Mouse (Mus musculus) bone marrow, adult 2 months (tissue): ENCODE results near the gene Gcn1l1. TPM values are rescaled to one million over a fixed set of nuclear protein-coding genes. Genes with fewer than 3 reads are reported as not detected.

Experiments used
- H3K27ac ChIP-seq: fragments of 200-500 bp; 2 replicates; pipeline ENCODE4 v1.5.1; 2012; ENCODE audit warnings: low read depth, mild to moderate bottlenecking, control low read depth, inconsistent platforms, low read length; ENCODE audit not compliant: control insufficient read depth, poor library complexity, insufficient read depth
- H3K4me1 ChIP-seq: fragments of 200-500 bp; 2 replicates; pipeline ENCODE4 v1.6.1; 2011; ENCODE audit warnings: low read length; ENCODE audit not compliant: control insufficient read depth, insufficient read depth
- H3K4me3 ChIP-seq: fragments of 200-500 bp; replicated peaks from 2 replicates; pipeline ENCODE3; 2011; ENCODE audit warnings: mild to moderate bottlenecking, low read depth, low read length, control low read depth; ENCODE audit not compliant: control insufficient read depth
- CTCF ChIP-seq: fragments of 200-500 bp; IDR thresholded peaks from 2 replicates; pipeline ENCODE4 v1.5.1; 2011; ENCODE audit warnings: low read length, control low read depth; ENCODE audit not compliant: control insufficient read depth, insufficient read depth
- POLR2A ChIP-seq: fragments of 200-500 bp; IDR thresholded peaks from 2 replicates; pipeline ENCODE4 v1.6.1; 2011; ENCODE audit warnings: low read depth, mild to moderate bottlenecking, control low read depth, low read length, borderline replicate concordance; ENCODE audit not compliant: control insufficient read depth
- WGBS: fragments of 180-500 bp; shearing (Covaris S2); methylation state at CpG from one replicate; pipeline ENCODE4 v1.1.7; 2018; 5-methylcytosine and 5-hydroxymethylcytosine counted together
- polyA plus RNA-seq: library from polyadenylated mRNA; stranded (reverse); fragments of >200 nt; gene quantifications from 2 replicates; pipeline ENCODE4 v1.2.4, GENCODE M21; 2011; ENCODE audit warnings: low replicate concordance; ENCODE audit not compliant: missing spikeins, insufficient read depth, insufficient read length

The Gcn1l1 gene
- polyA plus RNA-seq, 1 experiment: 38.4 TPM

GRCm38 (mm10) chr5:115656677-115657076, 91.6 kb downstream of the Gcn1l1 start:
- no peak overlapping the region for H3K27ac ChIP-seq
- H3K4me3 ChIP-seq: no peak overlapping the region
- H3K4me1 ChIP-seq: no peaks in the 10 kb centered on the region; the same call in 1 of the 2 replicates
- TF ChIP-seq POLR2A: no peak
- TF ChIP-seq CTCF: no peak
- 56% methylated on average over 6 of the region's 6 CpGs for WGBS

- no peak overlapping the region for H3K4me3 ChIP-seq
- H3K27ac ChIP-seq: no peak overlapping the region
- H3K4me1 ChIP-seq: no peaks in the 10 kb centered on the region
- 70% methylated on average over 1 of the region's 1 CpGs for WGBS
- TF ChIP-seq POLR2A: no peak
- no peak for TF ChIP-seq CTCF
Observed at GRCm38 (mm10) chr5:115657234-115657633, 92.2 kb downstream of the Gcn1l1 start.

- WGBS: 75% methylated on average over 6 of the region's 6 CpGs
- Histone ChIP-seq H3K27ac (no peak overlapping the region), H3K4me3 (no peak overlapping the region), H3K4me1 (no peaks in the 10 kb centered on the region)
- TF ChIP-seq CTCF (no peak), POLR2A (no peak)
Observed at GRCm38 (mm10) chr5:115658352-115658751, 93.3 kb downstream of the Gcn1l1 start.

- TF ChIP-seq POLR2A (no peak), CTCF (no peak)
- Histone ChIP-seq H3K27ac (no peak overlapping the region), H3K4me3 (no peak overlapping the region), H3K4me1 (no peaks in the 10 kb centered on the region)
- 87% methylated on average over 22 of the region's 22 CpGs for WGBS
Observed at GRCm38 (mm10) chr5:115662658-115663057, 97.6 kb downstream of the Gcn1l1 start.

GRCm38 (mm10) chr5:115666366-115667065, 101.5 kb downstream of the Gcn1l1 start:
- Histone ChIP-seq H3K4me1 (no peaks in the 10 kb centered on the region), H3K4me3 (no peak overlapping the region), H3K27ac (no peak overlapping the region)
- 81% methylated on average over 8 of the region's 8 CpGs for WGBS
- no peak for TF ChIP-seq CTCF
- TF ChIP-seq POLR2A: no peak

GRCm38 (mm10) chr5:115667210-115667609, 102.2 kb downstream of the Gcn1l1 start:
- no peaks in the 10 kb centered on the region for H3K4me1 ChIP-seq
- no peak overlapping the region for H3K27ac ChIP-seq
- 89% methylated on average over 8 of the region's 8 CpGs for WGBS
- H3K4me3 ChIP-seq: no peak overlapping the region
- TF ChIP-seq CTCF (no peak), POLR2A (no peak)

GRCm38 (mm10) chr5:115667894-115668293, 102.8 kb downstream of the Gcn1l1 start:
- WGBS: 74% methylated on average over 7 of the region's 7 CpGs
- no peaks in the 10 kb centered on the region for H3K4me1 ChIP-seq
- no peak overlapping the region for H3K4me3 ChIP-seq
- TF ChIP-seq CTCF (no peak), POLR2A (no peak)
- H3K27ac ChIP-seq: no peak overlapping the region

GRCm38 (mm10) chr5:115668986-115669385, 103.9 kb downstream of the Gcn1l1 start:
- no peak overlapping the region for H3K27ac ChIP-seq
- H3K4me1 ChIP-seq: no peaks in the 10 kb centered on the region
- no peak for TF ChIP-seq CTCF
- no peak for TF ChIP-seq POLR2A
- WGBS: 89% methylated on average over 12 of the region's 12 CpGs
- no peak overlapping the region for H3K4me3 ChIP-seq
